Mouse (Mus musculus) layer of hippocampus, adult 18-20 months (tissue): ENCODE measurements around the gene Ahctf1. TPM values are rescaled to one million over a fixed set of nuclear protein-coding genes. Genes with fewer than 3 reads are reported as not detected.

Experiments
- DNase-seq, 2 experiments: peaks; one replicate each; pipeline ENCODE4 v3.0.0; 2022; ENCODE audit warnings: low spot score in 2 of 2
- total RNA-seq, 2 experiments: library from RNA; stranded (reverse); gene quantifications; 2 replicates each; pipeline ENCODE4 v1.2.3; 2021

Ahctf1 gene
- total RNA-seq, 2 experiments from 2014 or later, result 41.2 to 43.1 TPM

DNA sequence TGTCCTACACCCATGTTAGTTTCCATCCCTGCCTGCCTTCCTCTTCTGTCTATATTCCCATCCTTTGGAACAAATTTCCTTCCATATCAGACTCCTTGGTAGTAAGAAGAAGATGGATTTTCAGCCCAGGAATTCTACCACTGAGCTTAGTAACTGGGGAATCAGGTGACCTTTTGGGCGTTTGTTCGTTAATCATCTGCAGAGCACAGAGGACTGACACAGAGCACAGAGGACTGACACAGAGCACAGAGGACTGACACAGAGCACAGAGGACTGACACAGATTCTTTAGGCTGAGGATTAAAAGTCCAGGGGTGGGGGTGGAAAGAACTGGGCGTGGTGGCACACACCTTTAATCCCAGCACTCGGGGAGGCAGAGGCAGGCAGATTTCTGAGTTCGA lies 2.3 kb upstream of the Ahctf1 start:
- no peak for DNase-seq

DNA sequence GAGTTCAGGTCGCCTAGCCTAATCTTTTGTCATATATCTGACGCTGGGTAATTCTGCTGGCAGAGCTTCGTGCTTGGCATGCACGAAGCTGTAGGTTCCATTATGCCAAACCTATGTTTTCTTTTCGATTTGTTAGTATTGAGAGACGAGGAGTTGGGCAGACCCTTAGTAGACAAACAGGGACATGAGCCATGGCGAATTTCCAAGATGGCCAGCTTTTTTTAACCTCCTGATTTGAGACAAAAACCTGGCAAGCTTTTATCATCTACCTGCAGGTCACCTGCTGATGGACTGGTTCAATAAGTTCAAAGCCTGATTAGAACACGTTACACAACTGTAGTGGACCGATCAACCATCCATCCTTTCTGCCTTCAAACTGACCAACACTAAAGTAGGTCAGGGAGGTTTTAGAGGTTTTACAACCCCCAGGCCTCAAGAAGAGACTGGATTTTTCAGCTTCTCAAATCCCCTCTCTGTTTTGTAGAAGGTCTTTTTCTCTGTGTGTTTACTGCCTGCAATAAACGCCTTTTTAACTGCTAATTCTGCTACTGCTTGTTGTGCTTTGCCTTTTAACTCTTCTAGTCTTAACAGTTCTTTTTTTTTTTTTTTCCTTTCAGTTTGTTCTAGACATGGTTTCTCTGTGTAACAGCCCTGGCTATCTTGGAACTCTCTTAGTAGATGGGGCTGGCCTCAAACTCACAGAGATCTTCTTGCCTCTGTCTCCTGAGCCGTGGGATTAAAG lies 831 bp upstream of the Ahctf1 start:
- DNase-seq, result no peak

DNA sequence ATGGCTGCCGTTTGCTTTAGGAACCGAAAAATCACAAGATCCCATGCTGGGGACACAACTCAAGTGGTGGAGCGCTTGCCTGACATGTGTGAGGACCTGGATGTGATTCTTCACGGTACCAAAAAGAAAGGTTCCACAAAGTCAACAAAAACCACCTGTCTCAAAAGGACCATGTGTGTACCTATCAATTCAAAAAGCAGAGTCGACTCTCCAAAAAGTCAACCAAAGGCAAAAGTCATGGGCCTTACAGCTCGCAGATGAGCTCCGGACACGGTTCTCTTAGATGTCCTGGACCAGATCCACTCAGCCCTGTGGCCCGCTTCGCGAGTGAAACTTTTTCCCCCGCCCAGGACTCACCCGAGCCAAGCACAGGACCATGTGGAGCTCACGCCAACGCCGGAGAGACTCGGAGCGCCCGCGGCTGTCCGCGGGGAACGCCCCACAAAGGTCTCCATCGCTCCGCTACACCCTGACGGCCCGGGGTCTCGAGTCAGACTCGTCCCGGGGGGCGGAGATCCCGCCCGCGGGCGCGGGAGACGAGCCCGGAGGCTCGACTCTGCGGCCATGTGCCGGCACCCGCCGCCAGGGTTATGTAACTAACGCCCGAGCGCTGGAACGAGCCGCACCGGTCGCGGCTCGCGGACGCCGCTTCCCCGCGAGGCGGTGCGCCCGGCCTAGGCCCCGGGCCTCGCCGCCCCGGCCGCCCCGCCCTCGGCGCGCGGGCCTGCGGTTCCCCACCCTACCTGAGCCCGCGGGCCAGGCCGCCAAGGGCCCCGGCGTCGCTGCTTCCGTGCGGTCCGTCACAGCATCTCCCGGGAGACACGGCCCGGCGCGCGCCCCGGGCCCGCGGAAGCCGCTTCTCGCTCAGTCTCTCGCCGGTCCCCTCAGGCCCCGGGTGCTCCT lies 619 bp downstream of the Ahctf1 start, which contains the start of gene Gm10518:
TSS of gene Gm10518 (plus strand) at position 767 of the 903 bp plus-strand sequence.
- DNase-seq, result peak; percentile 36 to 57

DNA sequence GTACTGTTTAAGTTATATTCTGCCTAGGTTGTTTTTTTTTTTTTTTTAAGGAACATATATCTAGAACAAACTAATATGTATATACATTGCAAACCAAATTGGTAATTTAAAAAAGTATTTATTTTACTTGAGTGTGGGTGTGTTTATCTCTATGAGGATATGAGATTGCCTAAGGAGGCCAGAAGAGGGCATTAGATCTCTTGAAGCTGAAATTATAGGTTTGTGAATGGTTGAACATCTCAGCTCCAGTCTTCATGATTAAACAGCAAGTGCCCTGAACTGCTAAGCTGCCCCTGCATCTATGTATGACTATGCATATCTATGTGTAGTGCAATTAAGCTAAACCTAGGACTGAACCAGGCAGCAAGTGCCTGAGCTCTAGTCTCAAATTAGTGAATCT lies 4.7 kb downstream of the Ahctf1 start:
- DNase-seq, result no peak

DNA sequence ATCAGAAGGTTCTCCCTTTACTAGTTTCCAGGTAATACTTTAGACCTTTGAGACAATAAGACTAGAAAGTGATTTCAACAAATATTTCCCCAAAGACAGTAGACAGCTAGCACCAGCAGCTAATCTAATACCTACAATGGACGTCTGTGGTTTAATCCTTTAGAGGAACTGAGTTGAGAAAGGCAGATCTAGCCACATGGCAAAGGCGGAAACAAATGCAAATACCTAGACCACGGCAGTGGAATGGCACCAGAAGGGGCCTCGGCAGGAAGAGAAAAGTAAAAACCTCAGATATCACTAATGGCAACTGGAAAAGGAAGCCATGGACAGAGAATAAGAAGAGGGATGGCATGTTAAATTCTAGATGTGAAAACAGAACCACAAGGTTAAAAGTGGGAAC lies 16.2 kb downstream of the Ahctf1 start:
- DNase-seq, result no peak

DNA sequence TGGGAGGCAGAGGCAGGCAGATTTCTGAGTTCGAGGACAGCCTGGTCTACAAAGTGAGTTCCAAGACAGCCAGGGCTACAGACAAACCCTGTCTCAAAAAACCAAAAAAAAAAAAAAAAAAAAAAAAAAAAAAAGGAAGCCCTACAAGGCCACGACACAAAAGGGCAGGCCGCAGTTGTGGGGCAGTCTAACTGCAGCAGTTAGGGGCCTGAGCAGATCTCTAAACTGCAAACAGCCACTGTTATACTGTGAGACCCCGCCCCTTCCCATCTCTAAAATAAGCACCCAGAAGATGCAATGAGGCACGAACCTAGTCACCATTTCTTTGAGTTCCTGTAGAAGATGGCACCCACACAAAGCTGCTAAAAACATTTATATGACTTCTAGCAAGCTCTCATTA lies 18.0 kb downstream of the Ahctf1 start:
- no peak for DNase-seq

DNA sequence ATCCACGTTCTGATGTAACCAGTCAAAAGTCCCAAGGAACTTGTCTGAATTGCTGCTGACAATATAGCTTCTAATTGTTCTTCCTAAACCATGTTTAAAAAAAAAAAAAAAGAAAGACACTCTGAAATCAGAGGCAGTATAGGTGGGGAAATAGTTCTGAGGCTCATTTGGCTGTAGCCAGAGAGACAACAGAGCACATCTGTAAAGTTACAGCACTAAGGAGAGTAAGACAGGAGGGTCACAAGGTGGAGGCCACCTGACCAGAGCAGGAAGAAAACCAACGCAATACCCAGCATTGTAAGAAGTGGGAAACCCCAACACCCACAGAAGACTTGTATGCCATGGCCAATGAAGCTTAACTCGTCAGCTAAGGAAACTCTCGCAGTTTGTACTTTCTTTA lies 19.4 kb downstream of the Ahctf1 start:
- DNase-seq, result no peak

GRCm38 (mm10) chr1:179776831-179777230 lies 26.6 kb downstream of the Ahctf1 start:
- no peak for DNase-seq

DNA sequence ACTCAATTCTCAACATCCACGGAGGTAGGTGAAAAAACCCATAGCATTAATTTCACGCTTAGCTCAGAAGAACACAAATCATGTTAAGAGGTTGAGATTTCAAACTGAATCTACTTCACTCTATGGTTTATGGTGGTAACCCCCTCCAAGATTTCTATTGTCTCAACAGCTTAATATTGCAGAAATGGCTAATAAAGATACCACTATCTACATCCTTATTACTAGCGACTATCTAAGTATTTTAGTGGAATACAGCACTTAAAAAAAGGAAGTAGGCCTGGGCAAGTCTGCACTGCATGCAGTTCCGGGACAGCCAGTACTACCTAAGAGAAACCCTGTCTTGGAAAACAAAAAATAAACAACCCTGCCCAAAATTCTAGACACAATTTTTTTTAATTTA lies 42.9 kb downstream of the Ahctf1 start:
- no peak for DNase-seq

DNA sequence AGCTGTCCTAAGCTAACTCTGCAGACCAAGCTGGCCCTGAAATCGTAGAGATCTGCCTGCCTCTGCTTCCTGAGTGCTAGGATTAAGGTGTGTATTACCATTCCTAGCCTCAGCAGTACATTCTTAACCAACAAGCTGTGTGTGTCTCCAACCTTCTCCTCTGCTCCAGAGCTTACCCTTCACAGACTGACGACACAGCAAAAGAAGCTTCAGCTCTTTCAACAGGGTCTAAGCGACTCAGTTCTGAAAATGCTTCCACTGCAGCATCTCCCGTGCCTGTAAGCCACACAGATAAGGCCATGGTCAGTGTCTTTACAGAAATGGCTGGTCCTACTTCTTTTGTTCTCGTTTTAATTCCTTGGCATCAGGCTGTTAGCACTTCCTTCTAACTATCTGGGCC lies 43.4 kb downstream of the Ahctf1 start:
- DNase-seq, result no peak

DNA sequence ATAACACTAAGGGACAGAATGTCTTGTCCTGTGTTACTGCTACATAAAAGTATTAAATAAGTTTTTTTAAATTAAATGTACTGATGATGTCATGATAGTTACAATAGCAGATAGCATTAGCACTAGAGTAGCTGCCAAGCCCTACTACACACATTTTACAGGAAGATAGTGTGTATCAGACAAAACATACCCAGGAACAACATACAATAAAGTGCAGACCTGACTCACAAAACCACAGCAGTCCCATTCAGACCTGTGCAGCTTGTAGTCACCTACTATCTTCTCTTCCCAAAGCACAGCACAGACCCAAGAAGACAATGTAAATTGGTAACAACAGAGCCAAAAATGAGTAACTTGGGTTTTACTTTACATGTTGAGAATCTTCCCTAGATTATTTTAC lies 47.0 kb downstream of the Ahctf1 start:
- DNase-seq, result no peak

- DNase-seq, result peak in 1 of 2 experiments; percentile 24
Measured at GRCm38 (mm10) chr1:179753006-179753405, 50.5 kb downstream of the Ahctf1 start.

GRCm38 (mm10) chr1:179752276-179752675 lies 51.2 kb downstream of the Ahctf1 start:
- no peak for DNase-seq

DNA sequence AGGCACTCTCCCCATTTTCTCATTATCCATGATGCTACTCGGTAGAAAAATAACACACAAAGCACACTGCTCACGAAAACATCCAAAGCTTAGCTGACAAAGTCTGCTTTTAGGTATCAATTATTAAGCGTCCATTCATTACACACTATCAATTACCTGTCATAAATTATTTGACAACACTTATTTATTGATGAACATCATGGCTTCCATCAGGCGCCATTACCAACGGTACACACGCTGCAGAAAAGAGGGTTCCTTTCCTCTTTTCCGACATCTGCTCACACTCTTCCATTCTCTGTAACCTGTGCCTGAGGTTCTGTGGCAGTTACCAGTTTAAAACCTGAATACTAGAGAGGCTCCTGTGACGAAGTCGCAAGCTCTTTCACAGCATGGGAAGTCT lies 58.3 kb downstream of the Ahctf1 start, which contains the start of gene Kif28:
TSS of gene Kif28 (minus strand) at position 101 of the 400 bp plus-strand sequence.
- DNase-seq, result no peak

DNA sequence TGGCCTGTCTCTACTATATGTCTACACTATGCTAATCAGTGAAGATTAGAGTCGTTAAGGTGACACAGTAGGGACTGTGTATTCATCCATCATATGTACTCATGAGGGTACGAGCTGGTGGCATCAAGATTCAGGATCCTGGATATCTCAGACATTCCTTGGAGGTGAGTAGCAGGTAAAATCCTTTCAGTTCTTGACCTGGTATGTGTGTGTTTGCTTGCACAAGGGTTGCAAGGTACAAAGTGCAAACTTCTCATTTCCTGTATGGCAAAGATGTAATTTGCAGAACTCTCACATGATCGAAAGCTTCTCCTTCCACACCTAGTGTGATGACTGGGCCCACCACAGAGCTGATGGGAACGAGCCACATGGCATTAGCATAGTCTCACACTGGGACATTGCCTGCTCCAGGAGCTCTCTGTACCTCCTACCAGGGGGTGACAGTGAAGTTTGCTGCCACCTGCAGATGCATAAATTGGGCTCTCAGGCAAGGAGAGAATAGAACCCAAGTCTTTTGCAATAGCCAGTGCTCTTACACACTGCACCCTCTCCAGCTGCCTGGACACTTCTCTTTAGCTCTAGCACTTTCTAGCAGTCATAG lies 59.8 kb downstream of the Ahctf1 start:
- no peak for DNase-seq

DNA sequence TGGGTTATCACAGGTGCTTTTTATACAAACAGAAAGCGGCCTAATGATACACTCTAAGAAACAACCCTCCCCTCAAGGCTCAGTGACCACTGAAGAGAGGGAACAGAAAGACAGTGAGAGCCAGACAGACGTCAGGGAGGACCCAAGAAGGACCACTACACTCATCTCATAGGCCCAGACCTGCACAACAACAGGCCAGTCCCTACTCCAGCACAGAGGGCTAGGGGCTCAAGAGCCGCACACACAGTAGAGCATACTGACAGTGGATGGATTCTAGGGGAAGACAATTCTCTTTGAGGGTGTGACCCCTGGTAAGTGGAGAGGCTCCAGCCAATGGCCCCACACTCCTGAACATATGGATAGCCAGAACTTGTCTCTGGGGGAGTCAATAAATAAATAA lies 67.0 kb downstream of the Ahctf1 start:
- no peak for DNase-seq

- peak; percentile 32 to 78 for DNase-seq
Measured at GRCm38 (mm10) chr1:179734500-179735474, 68.7 kb downstream of the Ahctf1 start.

DNA sequence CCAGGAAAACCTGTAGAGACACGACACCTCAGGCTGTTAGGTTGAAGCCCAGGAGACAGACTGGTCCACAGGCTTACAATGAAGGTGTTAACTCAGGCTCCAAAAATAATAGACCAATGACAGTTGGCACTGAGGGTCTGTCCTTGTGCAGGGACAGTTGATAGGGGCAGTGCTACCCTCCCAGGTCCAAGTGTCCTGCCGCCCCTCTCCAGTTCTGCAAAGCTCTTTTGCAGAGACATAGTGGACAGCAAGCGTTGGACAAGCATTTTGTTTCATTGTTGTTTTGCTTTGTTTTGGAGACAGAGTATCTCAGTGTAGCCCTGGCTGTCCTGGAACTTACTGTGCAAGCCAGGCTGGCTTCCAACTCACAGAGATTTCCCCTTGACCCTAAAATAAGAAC lies 72.1 kb downstream of the Ahctf1 start:
- DNase-seq, result no peak

GRCm38 (mm10) chr1:179728661-179729060 lies 74.8 kb downstream of the Ahctf1 start:
- no peak for DNase-seq

DNA sequence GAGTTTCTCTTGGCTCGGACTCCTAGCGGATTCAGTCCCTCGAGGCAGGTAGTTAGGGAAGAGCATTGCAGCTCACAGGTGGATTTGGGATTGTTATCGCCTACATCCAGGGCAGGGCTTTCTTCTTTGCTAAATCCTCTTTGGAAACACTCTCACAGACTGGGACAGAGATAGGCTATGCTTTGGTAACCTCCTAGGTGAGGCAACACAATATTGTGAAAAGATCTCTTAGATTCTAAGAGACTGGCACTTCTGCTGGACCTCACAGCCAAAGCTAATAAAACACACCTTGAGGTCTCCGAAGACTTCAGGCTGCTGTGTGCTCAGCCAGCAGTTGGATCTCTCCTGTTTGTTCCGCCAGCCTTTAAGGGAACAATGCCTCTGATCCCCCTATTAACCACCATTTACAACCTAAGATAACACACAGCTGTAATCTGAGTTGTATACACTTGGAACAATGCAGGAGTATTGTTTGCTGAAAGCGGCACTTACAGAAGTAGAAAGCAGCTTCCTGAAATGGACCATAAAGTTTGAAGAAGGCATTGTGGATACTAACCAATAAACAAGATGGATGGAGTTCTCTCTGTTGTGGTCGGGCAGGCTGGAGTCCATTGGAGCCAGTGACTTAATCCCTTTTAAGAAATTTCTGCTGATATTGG lies 80.5 kb downstream of the Ahctf1 start:
- DNase-seq, result no peak
